ENCODE assay signal across 31 mouse cellular contexts in genomic region chr13:51491649-51492435, GRCm38 (mm10).
DNase-seq lines count a peak whose midpoint lies in the region; ATAC-seq and TF ChIP-seq lines count a peak whose summit lies in the region.
"Had no signal": no experiment of that assay in that cellular context is flagged by ENCODE, and none has a peak within 500 bp of the region (broad histone marks: within the 10 kb centered on the region; RNA-seq: fewer than 3 reads in every experiment).

No protein-coding gene starts in this region.

- DNase-seq in heart, embryonic 10.5 days (ENCODE audit: low spot score) = peak; percentile 56
- no peak for DNase-seq in heart, postnatal 36 days
- DNase-seq in ES-CJ7 (ENCODE audit: low read depth, low spot score) (peak; percentile 37), ES-E14 (ENCODE audit: low read depth, low spot score) (no peak)
- no peak for DNase-seq in layer of hippocampus, adult 11-12 months (ENCODE audit: low spot score)
- DNase-seq in frontal cortex, postnatal 14 days (ENCODE audit: low spot score in 2 of 2) = no peak
- DNase-seq: B cell, adult 2 months; cerebellum, adult 8-10 months; cerebellum, postnatal 25 days; gastrocnemius, adult 2 months; gastrocnemius, postnatal 36 days; kidney, adult 11 months; layer of hippocampus, adult 9-11 months; liver; lung, embryonic 14.5 days; lung, postnatal 36 days; right cerebral cortex, postnatal 4 days had no signal

- no peak overlapping the region for H3K4me3 ChIP-seq in heart, embryonic 10.5 days
- H3K4me3 ChIP-seq in ES-E14 (ENCODE audit: insufficient read depth in 1 of 2, low read depth in 1 of 2, low read length in 2 of 2, poor library complexity in 1 of 2, severe bottlenecking in 1 of 2) = no peak overlapping the region
- H3K4me3 ChIP-seq in neural tube, embryonic 15.5 days (replicated peaks) = no peak overlapping the region
- H3K4me3 ChIP-seq: embryonic facial prominence, embryonic 13.5 days; forebrain, embryonic 10.5 days; forebrain, embryonic 15.5 days; gastrocnemius, adult 2 months; heart, embryonic 15.5 days; hindbrain, embryonic 13.5 days; kidney, embryonic 15.5 days; megakaryocyte, embryonic 14.5 days; midbrain, embryonic 12.5 days; myocyte; neural tube, embryonic 12.5 days had no signal

- no peaks in the 10 kb centered on the region for H3K9me3 ChIP-seq in heart, embryonic 10.5 days
- no peaks in the 10 kb centered on the region for H3K9me3 ChIP-seq in ES-E14 (ENCODE audit: control insufficient read depth, insufficient read depth, low read depth, low read length)
- no peaks in the 10 kb centered on the region for H3K9me3 ChIP-seq in neural tube, embryonic 15.5 days (replicated peaks)
- H3K9me3 ChIP-seq: embryonic facial prominence, embryonic 13.5 days; forebrain, embryonic 10.5 days; forebrain, embryonic 15.5 days; heart, embryonic 15.5 days; hindbrain, embryonic 13.5 days; kidney, embryonic 15.5 days; midbrain, embryonic 12.5 days; neural tube, embryonic 12.5 days had no signal

- ATAC-seq in common myeloid progenitor, adult 5-6 weeks (replicated peaks; ENCODE audit: low read depth, poor library complexity, severe bottlenecking) = peak; percentile 51
- ATAC-seq in neural tube, embryonic 15.5 days (ENCODE audit: low FRiP score) = no peak
- ATAC-seq: forebrain, embryonic 15.5 days had no signal

- H3K9ac ChIP-seq in ES-E14 (ENCODE audit: insufficient read depth, low read depth, low read length, poor library complexity, severe bottlenecking) = no peak overlapping the region
- no peak overlapping the region for H3K9ac ChIP-seq in neural tube, embryonic 15.5 days (replicated peaks)
- H3K9ac ChIP-seq: embryonic facial prominence, embryonic 13.5 days; forebrain, embryonic 15.5 days; heart, embryonic 15.5 days; hindbrain, embryonic 13.5 days; kidney, embryonic 15.5 days; liver, embryonic 14.5 days; lung, embryonic 14.5 days; midbrain, embryonic 12.5 days; neural tube, embryonic 12.5 days had no signal

- H3K4me2 ChIP-seq in neural tube, embryonic 15.5 days = no peak overlapping the region
- H3K4me2 ChIP-seq: embryonic facial prominence, embryonic 13.5 days; forebrain, embryonic 15.5 days; heart, embryonic 15.5 days; hindbrain, embryonic 13.5 days; kidney, embryonic 15.5 days; lung, embryonic 14.5 days; midbrain, embryonic 12.5 days; neural tube, embryonic 12.5 days had no signal

- in situ Hi-C loops in ES-E14 (cut with MboI; ENCODE audit: low sequenced_read_pairs in 2 of 2, unreplicated experiment in 2 of 2) = no loop called here

- no peaks in the 10 kb centered on the region for H3K4me1 ChIP-seq in heart, embryonic 10.5 days
- peaks cover 0 to 8% of the 10 kb centered on the region in 2 experiments; a peak in 1 of 4 replicates for H3K4me1 ChIP-seq in ES-E14 (ENCODE audit: control insufficient read depth in 2 of 2, insufficient read depth in 2 of 2, low read length in 2 of 2, poor library complexity in 1 of 2)
- no peaks in the 10 kb centered on the region for H3K4me1 ChIP-seq in neural tube, embryonic 15.5 days
- H3K4me1 ChIP-seq: forebrain, embryonic 10.5 days; forebrain, embryonic 15.5 days; heart, embryonic 15.5 days; hindbrain, embryonic 13.5 days; kidney, embryonic 15.5 days; megakaryocyte, embryonic 14.5 days; midbrain, embryonic 12.5 days; neural tube, embryonic 12.5 days had no signal

- no peak overlapping the region for H3K27ac ChIP-seq in heart, embryonic 10.5 days
- H3K27ac ChIP-seq in ES-E14 (ENCODE audit: insufficient read depth, low read depth, low read length, poor library complexity, severe bottlenecking) = no peak overlapping the region
- no peak overlapping the region for H3K27ac ChIP-seq in neural tube, embryonic 15.5 days (replicated peaks)
- H3K27ac ChIP-seq: embryonic facial prominence, embryonic 13.5 days; forebrain, embryonic 10.5 days; forebrain, embryonic 15.5 days; gastrocnemius, adult 2 months; heart, embryonic 15.5 days; hindbrain, embryonic 13.5 days; kidney, embryonic 15.5 days; liver, embryonic 14.5 days; midbrain, embryonic 12.5 days; neural tube, embryonic 12.5 days had no signal

- intact Hi-C loops in heart, postnatal 36 days (cut with DNase I) = no loop called here

- no peaks in the 10 kb centered on the region for H3K36me3 ChIP-seq in heart, embryonic 10.5 days
- H3K36me3 ChIP-seq in ES-E14 (ENCODE audit: control insufficient read depth, insufficient read depth, low read length, poor library complexity, severe bottlenecking) = no peaks in the 10 kb centered on the region
- no peaks in the 10 kb centered on the region for H3K36me3 ChIP-seq in neural tube, embryonic 15.5 days
- H3K36me3 ChIP-seq: embryonic facial prominence, embryonic 13.5 days; forebrain, embryonic 10.5 days; forebrain, embryonic 15.5 days; G1E; heart, embryonic 15.5 days; hindbrain, embryonic 13.5 days; kidney, embryonic 15.5 days; midbrain, embryonic 12.5 days; neural tube, embryonic 12.5 days had no signal

- H3K27me3 ChIP-seq in heart, embryonic 10.5 days (ENCODE audit: insufficient read depth, poor library complexity, severe bottlenecking) = no peaks in the 10 kb centered on the region
- no peaks in the 10 kb centered on the region for H3K27me3 ChIP-seq in neural tube, embryonic 15.5 days (replicated peaks)
- H3K27me3 ChIP-seq: embryonic facial prominence, embryonic 13.5 days; forebrain, embryonic 15.5 days; heart, embryonic 15.5 days; hindbrain, embryonic 13.5 days; kidney, embryonic 15.5 days; midbrain, embryonic 12.5 days; neural tube, embryonic 12.5 days had no signal

- WGBS in heart, embryonic 10.5 days = 66% methylated on average over 8 of the region's 8 CpGs
- WGBS in neural tube, embryonic 15.5 days = 72% methylated on average over 8 of the region's 8 CpGs

TF ChIP-seq in ES-E14, 5 proteins besides CTCF, POLR2A, EP300 and RAD21:
- no peak for TF ChIP-seq CHD2 (IDR thresholded peaks at IDR 0.05; ENCODE audit: low read depth, low read length)
- peak; percentile 60; the same call in 1 of the 2 replicates for TF ChIP-seq MAFK (IDR thresholded peaks at IDR 0.05; ENCODE audit: insufficient read depth, low read depth, low read length)
- no peak for TF ChIP-seq ZC3H11A (IDR thresholded peaks at IDR 0.05; ENCODE audit: borderline replicate concordance, low read depth, low read length)

Comparison
In these comparisons a context has a peak if more than half of its experiments do, and no peak if none do; other contexts are left out.
1. DNase-seq: peak in heart, embryonic 10.5 days (single experiment) and ES-CJ7 (single experiment); none in heart, postnatal 36 days (0 of 2), ES-E14 (single experiment), layer of hippocampus, adult 11-12 months (single experiment) and frontal cortex, postnatal 14 days (0 of 2).